Mouse (Mus musculus) heart, adult 2 months (tissue): ENCODE data around the gene Pdcl3. TPM values are rescaled to one million over a fixed set of nuclear protein-coding genes. Genes with fewer than 3 reads are reported as not detected.

Source experiments
- DNase-seq, 2 experiments: peaks; one replicate each; pipeline ENCODE4 v3.0.0; 2021
- H3K27ac ChIP-seq: fragments of 200-600 bp; 2 replicates; pipeline ENCODE4 v1.8.1; 2022
- H3K27me3 ChIP-seq: fragments of 200-500 bp; 2 replicates; pipeline ENCODE4 v1.6.1; 2012; ENCODE audit warnings: mild to moderate bottlenecking, low read length, inconsistent platforms, mixed read lengths; ENCODE audit not compliant: control insufficient read depth, insufficient read depth
- H3K36me3 ChIP-seq: fragments of 200-500 bp; 2 replicates; pipeline ENCODE4 v1.6.1; 2012; ENCODE audit warnings: low read length, inconsistent platforms; ENCODE audit not compliant: control insufficient read depth, insufficient read depth
- H3K4me1 ChIP-seq: fragments of 200-500 bp; 2 replicates; pipeline ENCODE4 v1.6.1; 2011; ENCODE audit warnings: low read length; ENCODE audit not compliant: control insufficient read depth, insufficient read depth
- H3K4me3 ChIP-seq: fragments of 200-600 bp; 2 replicates; pipeline ENCODE4 v1.8.1; 2022
- H3K79me2 ChIP-seq: fragments of 200-500 bp; replicated peaks from 2 replicates; pipeline ENCODE4 v1.6.1; 2012; ENCODE audit warnings: mild to moderate bottlenecking, inconsistent platforms, low read length, moderate library complexity, mixed read lengths; ENCODE audit not compliant: control insufficient read depth, insufficient read depth
- H3K9ac ChIP-seq: fragments of 200-500 bp; 2 replicates; pipeline ENCODE4 v1.6.1; 2012; ENCODE audit warnings: low read depth, mild to moderate bottlenecking, control low read depth, inconsistent platforms, low read length, mixed read lengths
- CTCF ChIP-seq: fragments of 200-600 bp; IDR thresholded peaks from 2 replicates; pipeline ENCODE4 v1.8.1; 2022; ENCODE audit warnings: antibody characterized with exemption, mild to moderate bottlenecking, moderate library complexity
- EP300 ChIP-seq: fragments of 200-500 bp; IDR thresholded peaks from 2 replicates; pipeline ENCODE4 v1.6.1; 2011; ENCODE audit warnings: low read depth, low read length, control low read depth; ENCODE audit not compliant: insufficient read depth
- POLR2A ChIP-seq: fragments of 200-500 bp; IDR thresholded peaks from 2 replicates; pipeline ENCODE4 v1.6.1; 2011; ENCODE audit warnings: mild to moderate bottlenecking, low read depth, low read length, control low read depth; ENCODE audit not compliant: insufficient read depth
- WGBS: fragments of 180-500 bp; shearing (Covaris S2); methylation state at CpG from one replicate; pipeline ENCODE4 v1.1.7; 2018; 5-methylcytosine and 5-hydroxymethylcytosine counted together
- intact Hi-C: fragments of 180-260 bp; cut with DNase I; formaldehyde crosslinking; loops from one replicate; pipeline ENCODE4 v1.15.1; 2025
- polyA plus RNA-seq: library from polyadenylated mRNA; depleted of rRNA; stranded (reverse); fragments of >200 nt; gene quantifications from 2 replicates; pipeline ENCODE4 v1.2.3, GENCODE M21; 2012
- total RNA-seq, 2 experiments: library from RNA; stranded (reverse); gene quantifications; 2 replicates each; pipeline ENCODE4 v1.2.3; 2021

Gene Pdcl3
- total and polyA plus RNA-seq, 3 experiments = 33.4 to 78.3 (median 68.3) TPM

DNA sequence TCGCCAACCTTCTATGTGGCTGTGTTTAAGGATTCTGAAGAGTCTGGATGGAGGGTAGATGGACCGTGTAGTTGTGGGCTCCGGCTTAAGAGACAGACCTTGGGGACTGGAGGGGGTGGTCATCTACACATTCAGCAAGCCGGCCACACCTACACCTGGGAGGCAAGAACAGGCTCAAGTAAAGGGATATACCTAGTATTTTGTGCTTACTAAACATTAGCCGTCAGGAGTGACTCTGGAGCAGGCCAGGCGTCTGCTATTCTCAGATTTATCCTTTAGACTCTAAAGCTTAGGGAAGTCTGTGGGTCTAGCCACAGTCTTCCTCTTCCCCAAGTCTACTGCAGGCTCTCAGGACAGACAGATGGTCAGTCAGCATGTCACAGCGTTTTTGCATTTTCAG, 2.9 kb downstream of the Pdcl3 start:
- Histone ChIP-seq H3K4me3 (peak overlapping the region; percentile 86), H3K27ac (peak overlapping the region; percentile 93), H3K4me1 (peaks cover 8% of the 10 kb centered on the region), H3K9ac (peak overlapping the region; percentile 87), H3K79me2 (no peaks in the 10 kb centered on the region), H3K27me3 (no peaks in the 10 kb centered on the region), H3K36me3 (no peaks in the 10 kb centered on the region)
- intact Hi-C loops = loop anchor here (5.0 kb wide), 1 partner anchor 544 kb away; the partner anchor contains the start of gene Cnot11
- no peak for TF ChIP-seq POLR2A
- TF ChIP-seq EP300 = no peak
- TF ChIP-seq CTCF = no peak
- WGBS = 10% methylated on average over 7 of the region's 7 CpGs
- no peak for DNase-seq

DNA sequence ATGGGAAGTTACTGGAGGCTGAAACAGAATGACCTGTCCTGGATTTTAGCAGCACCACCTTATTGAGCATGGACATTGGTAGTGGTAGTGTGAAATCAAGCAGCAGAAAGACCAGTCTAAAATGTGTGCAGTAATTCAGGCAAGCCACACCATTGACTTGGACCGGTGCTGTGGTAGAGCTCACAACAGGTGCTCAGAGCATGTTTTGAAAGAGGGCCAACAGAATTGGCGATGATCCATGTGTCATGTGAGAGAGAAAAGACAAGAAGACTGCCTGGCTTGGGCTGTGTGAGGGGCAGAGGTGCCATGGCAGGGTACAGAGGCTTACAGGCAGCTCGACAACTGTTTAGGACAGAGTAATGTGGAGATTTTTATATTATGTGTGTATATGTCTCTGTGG, 7.0 kb downstream of the Pdcl3 start:
- 53% methylated on average over 3 of the region's 3 CpGs for WGBS
- no peak overlapping the region for H3K9ac ChIP-seq
- H3K36me3 ChIP-seq = no peaks in the 10 kb centered on the region

DNA sequence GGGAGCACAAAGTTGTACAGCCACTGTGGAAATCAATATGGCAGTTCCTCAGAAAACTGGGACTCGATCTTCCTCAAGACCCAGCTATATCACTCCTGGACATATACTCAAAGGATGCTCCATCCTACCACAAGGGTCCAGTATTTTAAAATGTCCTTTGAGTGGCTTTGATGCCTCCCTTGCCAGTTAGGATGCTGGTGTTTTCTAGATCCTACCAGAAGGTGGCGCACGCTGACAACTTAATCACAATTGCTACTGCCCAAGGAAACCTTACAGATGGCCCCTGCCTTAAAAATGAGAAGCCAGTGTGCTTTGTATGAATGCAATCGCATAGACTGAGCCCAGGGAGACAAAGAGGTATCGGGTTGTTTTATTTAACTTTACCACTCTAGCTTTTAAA, 15.7 kb downstream of the Pdcl3 start:
- TF ChIP-seq EP300 (peak; percentile 63; the same call in 1 of the 2 replicates), CTCF (peak; percentile 95), POLR2A (no peak)
- peak; percentile 69 to 79 for DNase-seq
- Histone ChIP-seq H3K4me3 (no peak overlapping the region), H3K27ac (no peak overlapping the region), H3K9ac (no peak overlapping the region), H3K4me1 (no peaks in the 10 kb centered on the region), H3K27me3 (no peaks in the 10 kb centered on the region), H3K79me2 (no peaks in the 10 kb centered on the region), H3K36me3 (no peaks in the 10 kb centered on the region)
- intact Hi-C loops = loop anchor here (2.0 kb wide), 2 partner anchors 340 to 530 kb away; no protein-coding TSS in a partner anchor
- 16% methylated on average over 5 of the region's 5 CpGs for WGBS

More for the DNA sequence above, 7.0 kb downstream of the Pdcl3 start:
- Histone ChIP-seq H3K79me2 (no peaks in the 10 kb centered on the region), H3K27ac (no peak overlapping the region), H3K4me1 (peaks cover 6% of the 10 kb centered on the region), H3K4me3 (no peak overlapping the region), H3K27me3 (no peaks in the 10 kb centered on the region)
- intact Hi-C loops = no loop called here
- DNase-seq = no peak
- TF ChIP-seq EP300 (no peak), CTCF (no peak), POLR2A (no peak)

DNA sequence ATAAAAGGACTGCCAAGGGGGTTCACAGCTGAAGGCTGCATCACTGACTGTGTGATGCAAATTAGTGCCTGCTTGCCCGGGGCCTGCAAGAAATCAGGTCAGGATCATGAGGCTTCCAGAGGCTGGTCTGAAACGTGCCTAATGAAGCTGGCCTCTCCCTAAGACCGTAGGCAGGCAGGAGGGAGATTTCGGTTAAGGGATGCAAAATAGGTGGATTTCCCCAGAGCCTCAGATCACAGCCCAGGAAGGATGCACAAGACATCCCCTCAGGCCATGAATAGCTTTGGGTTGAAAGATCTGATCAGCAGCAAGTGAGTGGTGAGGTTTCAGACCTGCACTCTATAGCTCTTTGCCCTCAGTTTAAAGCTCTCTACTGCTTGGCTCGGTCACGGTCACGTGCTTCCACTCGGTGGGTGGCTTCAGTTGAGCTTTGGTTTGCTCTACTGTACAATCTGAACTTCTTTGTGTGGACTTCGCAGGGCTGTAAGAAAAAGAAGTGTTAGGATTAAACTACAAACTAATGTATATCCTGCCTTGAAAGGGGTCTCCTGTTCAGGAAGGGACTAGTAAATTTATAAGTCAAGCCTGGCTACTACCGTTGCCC, 20.4 kb downstream of the Pdcl3 start:
- intact Hi-C loops = no loop called here
- Histone ChIP-seq H3K27ac (no peak overlapping the region), H3K27me3 (no peaks in the 10 kb centered on the region), H3K4me3 (no peak overlapping the region), H3K79me2 (no peaks in the 10 kb centered on the region), H3K9ac (no peak overlapping the region), H3K36me3 (no peaks in the 10 kb centered on the region), H3K4me1 (peaks cover 2% of the 10 kb centered on the region; the same call in 1 of the 2 replicates)
- DNase-seq = no peak
- TF ChIP-seq CTCF (no peak), POLR2A (no peak), EP300 (no peak)
- WGBS = 83% methylated on average over 10 of the region's 10 CpGs

DNA sequence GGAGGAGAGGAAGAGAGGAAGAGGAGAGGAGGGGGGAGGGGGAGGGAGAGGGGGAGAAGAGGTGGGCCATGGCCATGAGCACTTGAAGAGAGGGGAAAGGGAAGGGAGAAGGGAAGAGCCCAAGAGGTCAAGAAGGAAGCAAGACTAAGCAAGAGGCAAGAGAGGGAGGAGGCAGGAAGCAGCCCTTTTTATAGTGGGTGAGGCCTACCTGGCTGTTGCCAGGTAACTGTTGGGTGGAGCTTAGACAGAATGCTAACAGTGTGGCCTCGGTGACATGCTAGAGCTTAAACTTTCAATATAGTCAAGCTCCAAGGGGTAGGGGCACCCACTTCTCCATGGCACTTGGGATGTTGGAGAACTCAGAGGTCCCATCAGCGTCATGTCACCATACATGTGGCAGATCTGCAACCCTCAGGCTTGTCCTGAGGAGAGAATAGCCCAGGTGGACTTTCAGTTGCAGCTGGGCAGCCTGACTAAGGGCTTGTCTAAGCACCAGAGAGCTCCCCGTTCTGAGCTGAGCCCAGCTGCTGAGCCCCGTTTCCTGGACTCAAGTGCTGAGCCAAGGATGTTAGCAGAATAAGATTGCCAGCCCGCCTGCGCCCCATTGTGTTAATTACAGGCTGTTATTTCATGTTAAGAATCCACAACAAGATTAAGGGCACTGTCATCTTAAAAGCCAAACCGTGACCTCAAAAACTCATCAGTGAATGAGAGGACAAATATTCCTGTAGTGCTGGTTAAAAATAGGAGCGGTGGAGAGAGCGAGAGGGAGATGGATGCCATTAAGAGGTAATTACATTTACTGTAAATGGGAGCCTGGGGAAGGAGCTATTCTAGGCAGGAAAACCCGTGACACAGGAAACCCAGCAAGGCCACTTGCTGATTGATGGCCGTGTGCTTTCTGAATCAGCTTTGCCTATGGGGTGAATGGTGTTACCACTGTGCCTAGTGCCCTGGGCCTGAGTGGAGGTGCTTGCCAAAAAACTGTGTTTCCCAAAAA, 21.7 kb downstream of the Pdcl3 start:
- H3K27ac ChIP-seq = no peak overlapping the region
- no peaks in the 10 kb centered on the region for H3K36me3 ChIP-seq
- H3K79me2 ChIP-seq = no peaks in the 10 kb centered on the region
- H3K9ac ChIP-seq = no peak overlapping the region
- DNase-seq = no peak
- intact Hi-C loops = no loop called here
- peaks cover 2% of the 10 kb centered on the region; the same call in 1 of the 2 replicates for H3K4me1 ChIP-seq
- WGBS = 26% methylated on average over 11 of the region's 11 CpGs
- no peak overlapping the region for H3K4me3 ChIP-seq
- H3K27me3 ChIP-seq = no peaks in the 10 kb centered on the region
- TF ChIP-seq CTCF = no peak
- no peak for TF ChIP-seq POLR2A
- TF ChIP-seq EP300 = no peak

DNA sequence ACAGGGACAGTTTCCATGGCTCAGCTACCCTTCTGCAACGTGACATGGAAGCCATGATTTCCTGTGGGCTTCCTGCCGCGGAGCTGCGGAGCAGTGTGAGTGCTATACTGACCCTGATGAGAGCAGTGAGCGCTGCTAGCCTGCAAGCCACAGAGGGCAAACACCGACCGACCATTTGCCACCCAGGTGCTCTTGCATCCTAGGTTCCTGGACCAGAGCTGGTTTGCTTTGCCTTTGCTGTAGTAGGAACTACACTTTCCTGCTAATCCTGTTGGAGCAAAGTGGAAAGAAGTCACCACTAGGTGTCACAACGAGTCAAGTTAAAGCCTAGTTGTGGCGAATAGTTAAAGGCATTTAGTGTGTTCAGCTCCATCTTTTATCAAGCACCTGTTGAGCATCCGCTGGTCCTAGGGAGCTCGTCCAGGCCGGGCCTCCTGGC, 25.2 kb downstream of the Pdcl3 start:
- intact Hi-C loops = loop anchor here (1.0 to 2.0 kb wide), 2 partner anchors 182 to 330 kb away; partner anchors contain the start of gene Npas2
- H3K4me3 ChIP-seq = no peak overlapping the region
- peaks cover 2% of the 10 kb centered on the region; the same call in 1 of the 2 replicates for H3K4me1 ChIP-seq
- TF ChIP-seq POLR2A (no peak), CTCF (peak; percentile 87)
- no peaks in the 10 kb centered on the region for H3K36me3 ChIP-seq
- H3K9ac ChIP-seq = no peak overlapping the region
- no peaks in the 10 kb centered on the region for H3K27me3 ChIP-seq
- peak; percentile 44 to 59 for DNase-seq
- no peaks in the 10 kb centered on the region for H3K79me2 ChIP-seq
- H3K27ac ChIP-seq = no peak overlapping the region
- 13% methylated on average over 12 of the region's 12 CpGs for WGBS
